Mouse (Mus musculus) kidney, adult 2 months (tissue): ENCODE data around the gene Dlec1.

ENCODE experiments used
- CTCF ChIP-seq: fragments of 200-500 bp; conservative IDR thresholded peaks from 2 replicates; pipeline ENCODE4 v1.5.1; 2011; ENCODE audit warnings: low read depth, mild to moderate bottlenecking, control low read depth, low read length, moderate library complexity, mixed read lengths; ENCODE audit not compliant: insufficient read depth, insufficient read length
- POLR2A ChIP-seq: fragments of 200-500 bp; IDR thresholded peaks from one replicate; pipeline ENCODE4 v1.6.1; 2011; ENCODE audit warnings: low read depth, low read length, control low read depth

DNA sequence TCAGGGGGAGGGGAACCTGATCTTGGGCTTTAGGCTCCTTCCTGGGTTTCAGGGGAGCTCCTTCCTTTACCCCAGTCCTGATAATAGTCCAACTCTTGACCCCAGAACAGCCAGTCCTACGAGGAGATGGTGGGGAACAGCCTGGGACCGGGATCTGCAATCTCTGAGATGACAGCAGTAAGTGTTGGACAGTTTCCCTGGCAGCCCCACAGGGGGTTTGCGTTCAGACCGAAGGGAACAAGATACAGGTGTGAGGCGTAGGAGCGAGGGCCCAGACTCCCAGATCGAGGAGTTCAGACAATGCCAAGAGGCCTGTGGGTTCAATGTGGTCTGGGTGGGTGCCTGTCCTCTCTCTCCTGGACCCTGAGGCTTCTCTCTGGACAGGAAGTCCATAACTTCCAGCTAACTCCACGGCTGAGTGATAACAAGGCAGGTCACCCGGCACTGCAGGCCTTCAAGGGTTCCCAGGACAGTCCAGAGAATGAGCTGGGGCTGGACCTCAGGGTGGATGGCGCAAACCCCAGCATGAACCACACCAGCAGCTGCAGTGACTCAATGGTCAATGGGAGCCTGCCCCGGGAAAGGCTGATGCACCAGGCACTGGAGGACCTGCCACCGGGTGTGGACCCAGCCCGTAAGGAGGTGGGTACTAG, 32.0 kb upstream of the Dlec1 start:
- TF ChIP-seq CTCF (no peak), POLR2A (no peak)
